Mouse (Mus musculus): ENCODE measurements around the gene Ptov1. TPM values are rescaled to one million over a fixed set of nuclear protein-coding genes. Genes with fewer than 3 reads are reported as not detected.

The Ptov1 gene
- total and polyA plus RNA-seq, 2 experiments from 2014 or later = 498 to 513 TPM

DNA sequence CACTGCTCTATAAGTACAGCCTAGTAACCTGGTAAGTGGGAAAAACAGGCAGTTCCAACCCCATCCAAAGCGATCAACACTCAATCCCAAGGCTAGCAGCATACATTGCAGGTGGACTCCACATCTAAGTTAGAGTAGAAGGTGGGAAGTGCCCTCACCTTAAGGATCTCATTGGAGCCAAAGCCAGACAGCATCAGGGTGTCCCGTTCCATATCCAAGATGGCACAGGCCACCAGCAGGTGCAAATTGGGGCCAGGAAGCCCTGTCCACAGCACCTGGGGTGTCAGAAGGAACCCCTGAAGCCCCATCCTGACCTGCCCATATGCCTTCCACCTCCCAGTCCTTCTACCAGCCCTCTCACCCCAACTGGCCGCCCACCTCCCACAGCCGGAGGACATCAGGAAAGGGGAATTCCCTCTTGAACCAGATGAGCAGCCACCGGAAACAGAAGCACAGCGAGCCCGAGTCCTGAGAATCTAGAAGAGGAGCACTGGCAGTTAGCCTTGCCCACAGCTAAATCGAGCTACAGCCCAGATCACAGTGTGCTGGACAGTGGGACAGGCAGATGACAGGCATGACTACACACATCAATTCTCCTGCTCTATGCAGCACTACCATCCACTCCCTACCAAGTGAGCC lies 27.6 kb downstream of the Ptov1 start:
- no peak overlapping the region for H3K4me3 ChIP-seq (ENCODE audit: low read depth, low read length)
- no peak overlapping the region for H3K4me2 ChIP-seq (ENCODE audit: low read depth)
- no peak overlapping the region for H3K9ac ChIP-seq
- H3K27me3 ChIP-seq (ENCODE audit: insufficient read depth, low read length) = 0 out of 2 replicates have a peak, but pooled peaks cover 8% of the 10 kb centered on the region
- ATAC-seq = no peak
- H3K4me1 ChIP-seq (ENCODE audit: insufficient read depth) = peaks cover 8% of the 10 kb centered on the region; the same call in 1 of the 2 replicates
- no peaks in the 10 kb centered on the region for H3K9me3 ChIP-seq (ENCODE audit: low read length)
- TF ChIP-seq CTCF (IDR thresholded peaks at IDR 0.05; ENCODE audit: low read depth) = no peak
- 94% methylated on average over 8 of the region's 8 CpGs for WGBS
- DNase-seq = no peak
- H3K36me3 ChIP-seq (ENCODE audit: insufficient read depth) = peaks cover 62% of the 10 kb centered on the region
- no peak overlapping the region for H3K27ac ChIP-seq (ENCODE audit: low read depth, low read length)

DNA sequence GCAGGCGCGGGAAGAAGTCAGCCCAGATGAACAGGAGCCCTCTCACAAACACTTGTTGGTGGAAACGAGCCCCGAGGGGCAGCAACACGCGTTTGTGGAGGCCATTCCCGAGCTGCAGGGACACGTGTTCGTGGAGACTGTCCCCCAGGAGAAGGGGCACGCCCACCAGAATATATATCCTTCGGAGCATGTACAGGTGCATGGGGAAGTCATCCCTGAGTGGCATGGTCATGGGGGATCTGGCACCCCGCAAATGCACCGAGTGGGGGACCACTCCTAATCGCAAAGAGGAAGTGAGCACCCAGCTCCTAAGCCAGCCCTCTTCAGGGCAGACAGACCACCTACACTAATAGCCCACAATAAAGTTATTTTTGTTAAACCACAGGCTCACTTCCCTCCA lies 29.2 kb downstream of the Ptov1 start:
- Histone ChIP-seq H3K27ac (ENCODE audit: low read depth, low read length) (no peak overlapping the region), H3K27me3 (ENCODE audit: insufficient read depth, low read length) (0 out of 2 replicates have a peak, but pooled peaks cover 8% of the 10 kb centered on the region), H3K36me3 (ENCODE audit: insufficient read depth) (peaks cover 47% of the 10 kb centered on the region), H3K9me3 (ENCODE audit: low read length) (no peaks in the 10 kb centered on the region), H3K4me1 (ENCODE audit: insufficient read depth) (peaks cover 8% of the 10 kb centered on the region; the same call in 1 of the 2 replicates), H3K4me3 (ENCODE audit: low read depth, low read length) (no peak overlapping the region), H3K4me2 (ENCODE audit: low read depth) (peak overlapping the region; percentile 47; the same call in 1 of the 2 replicates), H3K9ac (no peak overlapping the region)
- WGBS = 54% methylated on average over 14 of the region's 14 CpGs
- DNase-seq = no peak
- no peak for ATAC-seq
- no peak for TF ChIP-seq CTCF (IDR thresholded peaks at IDR 0.05; ENCODE audit: low read depth)

DNA sequence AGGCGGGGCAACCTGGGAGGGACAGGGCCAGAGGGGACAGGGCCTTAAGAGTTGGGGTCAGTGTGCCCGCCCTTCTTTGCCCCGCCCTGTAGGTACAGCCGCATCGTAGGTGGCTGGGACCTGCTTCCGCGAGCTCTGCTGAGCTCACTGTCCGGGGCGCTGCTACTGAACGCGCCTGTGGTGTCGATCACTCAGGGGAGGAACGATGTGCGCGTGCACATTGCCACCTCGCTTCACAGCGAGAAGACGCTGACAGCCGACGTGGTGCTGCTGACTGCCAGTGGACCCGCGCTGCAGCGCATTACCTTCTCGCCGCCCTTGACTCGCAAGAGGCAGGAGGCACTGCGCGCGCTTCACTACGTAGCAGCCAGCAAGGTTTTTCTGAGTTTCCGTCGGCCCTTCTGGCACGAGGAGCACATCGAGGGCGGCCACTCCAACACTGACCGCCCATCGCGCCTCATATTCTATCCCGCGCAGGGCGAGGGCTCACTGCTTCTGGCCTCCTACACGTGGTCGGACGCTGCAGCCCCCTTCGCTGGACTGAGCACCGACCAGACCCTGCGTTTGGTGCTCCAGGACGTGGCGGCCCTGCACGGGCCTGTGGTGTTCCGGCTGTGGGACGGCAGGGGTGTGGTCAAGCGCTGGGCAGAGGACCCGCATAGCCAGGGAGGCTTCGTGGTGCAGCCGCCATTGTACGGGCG lies 29.9 kb downstream of the Ptov1 start:
- Histone ChIP-seq H3K4me1 (ENCODE audit: insufficient read depth) (peaks cover 8% of the 10 kb centered on the region; the same call in 1 of the 2 replicates), H3K4me2 (ENCODE audit: low read depth) (peak overlapping the region; percentile 47), H3K27me3 (ENCODE audit: insufficient read depth, low read length) (0 out of 2 replicates have a peak, but pooled peaks cover 8% of the 10 kb centered on the region), H3K36me3 (ENCODE audit: insufficient read depth) (peaks cover 39% of the 10 kb centered on the region), H3K9me3 (ENCODE audit: low read length) (no peaks in the 10 kb centered on the region), H3K27ac (ENCODE audit: low read depth, low read length) (no peak overlapping the region), H3K4me3 (ENCODE audit: low read depth, low read length) (peak overlapping the region; percentile 28), H3K9ac (peak overlapping the region; percentile 46)
- no peak for TF ChIP-seq CTCF (IDR thresholded peaks at IDR 0.05; ENCODE audit: low read depth)
- 2% methylated on average over 58 of the region's 58 CpGs for WGBS
- DNase-seq (peak; percentile 73), ATAC-seq (peak; percentile 68)

- H3K4me1 ChIP-seq (ENCODE audit: insufficient read depth) = peaks cover 8% of the 10 kb centered on the region; the same call in 1 of the 2 replicates
- ATAC-seq (peak; percentile 20), DNase-seq (no peak)
- H3K4me3 ChIP-seq (ENCODE audit: low read depth, low read length) = peak overlapping the region; percentile 28; the same call in 1 of the 2 replicates
- 0 out of 2 replicates have a peak, but pooled peaks cover 8% of the 10 kb centered on the region for H3K27me3 ChIP-seq (ENCODE audit: insufficient read depth, low read length)
- peak overlapping the region; percentile 47 for H3K4me2 ChIP-seq (ENCODE audit: low read depth)
- H3K9me3 ChIP-seq (ENCODE audit: low read length) = no peaks in the 10 kb centered on the region
- H3K36me3 ChIP-seq (ENCODE audit: insufficient read depth) = peaks cover 34% of the 10 kb centered on the region
- WGBS = 28% methylated on average over 11 of the region's 11 CpGs
- TF ChIP-seq CTCF (IDR thresholded peaks at IDR 0.05; ENCODE audit: low read depth) = no peak
- H3K9ac ChIP-seq = peak overlapping the region; percentile 46; the same call in 1 of the 2 replicates
- H3K27ac ChIP-seq (ENCODE audit: low read depth, low read length) = no peak overlapping the region
Measured at GRCm38 (mm10) chr7:44839171-44839490, 30.5 kb downstream of the Ptov1 start.

DNA sequence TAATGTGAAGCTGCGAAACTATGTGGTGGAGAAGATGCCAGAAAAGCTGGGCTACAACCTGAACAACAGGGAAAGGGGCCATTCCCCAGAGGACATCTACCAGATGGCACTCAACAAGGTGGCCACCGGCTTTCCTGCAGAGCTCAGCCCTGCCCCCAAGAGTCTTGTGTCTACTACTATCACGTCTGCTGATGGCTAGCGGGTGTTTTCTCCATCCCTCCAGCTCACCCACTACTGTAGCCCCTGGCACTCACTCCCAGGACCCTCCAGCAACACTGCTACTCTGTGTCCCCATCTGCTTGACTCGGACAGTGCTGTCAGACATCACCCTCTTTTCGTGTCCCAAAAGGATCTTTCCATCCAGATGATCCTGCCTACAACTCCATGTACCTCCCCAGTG lies 31.5 kb downstream of the Ptov1 start:
- Histone ChIP-seq H3K27ac (ENCODE audit: low read depth, low read length) (no peak overlapping the region), H3K27me3 (ENCODE audit: insufficient read depth, low read length) (0 out of 2 replicates have a peak, but pooled peaks cover 8% of the 10 kb centered on the region), H3K9ac (no peak overlapping the region), H3K4me1 (ENCODE audit: insufficient read depth) (peaks cover 8% of the 10 kb centered on the region; the same call in 1 of the 2 replicates), H3K36me3 (ENCODE audit: insufficient read depth) (peaks cover 24% of the 10 kb centered on the region), H3K4me3 (ENCODE audit: low read depth, low read length) (no peak overlapping the region), H3K4me2 (ENCODE audit: low read depth) (no peak overlapping the region), H3K9me3 (ENCODE audit: low read length) (no peaks in the 10 kb centered on the region)
- no peak for TF ChIP-seq CTCF (IDR thresholded peaks at IDR 0.05; ENCODE audit: low read depth)
- DNase-seq (no peak), ATAC-seq (no peak)
- WGBS = 80% methylated on average over 6 of the region's 6 CpGs

DNA sequence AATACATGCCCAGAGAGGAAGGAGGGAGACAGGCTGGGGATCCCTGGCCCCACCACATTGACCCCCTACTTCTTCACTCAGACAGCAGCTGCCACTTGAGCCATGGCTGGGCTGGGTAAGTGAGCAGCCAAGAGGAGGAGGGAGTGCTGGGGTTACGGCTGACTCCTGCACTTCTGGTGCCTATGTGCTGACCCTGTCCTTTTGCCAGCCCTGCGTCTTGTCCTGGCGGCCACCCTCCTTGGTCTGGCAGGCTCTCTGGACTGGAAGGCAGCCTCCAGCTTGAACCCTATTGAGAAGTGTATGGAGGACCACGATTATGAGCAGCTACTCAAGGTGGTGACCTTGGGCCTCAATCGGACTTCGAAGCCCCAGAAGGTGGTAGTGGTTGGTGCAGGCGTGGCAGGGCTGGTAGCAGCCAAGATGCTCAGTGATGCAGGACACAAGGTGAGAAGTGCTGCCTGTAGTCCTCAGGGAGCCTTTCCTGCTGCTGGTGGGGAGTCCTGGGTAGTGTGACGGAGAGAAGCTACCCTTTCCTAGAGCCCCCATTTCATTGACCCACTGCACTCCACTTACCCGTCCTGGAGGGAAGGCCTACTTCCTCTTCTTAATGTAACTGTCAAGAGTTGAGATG lies 33.0 kb downstream of the Ptov1 start:
- H3K27ac ChIP-seq (ENCODE audit: low read depth, low read length) = no peak overlapping the region
- H3K4me1 ChIP-seq (ENCODE audit: insufficient read depth) = peaks cover 8% of the 10 kb centered on the region; the same call in 1 of the 2 replicates
- DNase-seq (no peak), ATAC-seq (no peak)
- no peak overlapping the region for H3K9ac ChIP-seq
- H3K4me2 ChIP-seq (ENCODE audit: low read depth) = no peak overlapping the region
- peaks cover 15% of the 10 kb centered on the region; the same call in 1 of the 2 replicates for H3K36me3 ChIP-seq (ENCODE audit: insufficient read depth)
- TF ChIP-seq CTCF (IDR thresholded peaks at IDR 0.05; ENCODE audit: low read depth) = no peak
- 0 out of 2 replicates have a peak, but pooled peaks cover 8% of the 10 kb centered on the region for H3K27me3 ChIP-seq (ENCODE audit: insufficient read depth, low read length)
- H3K9me3 ChIP-seq (ENCODE audit: low read length) = no peaks in the 10 kb centered on the region
- no peak overlapping the region for H3K4me3 ChIP-seq (ENCODE audit: low read depth, low read length)
- 86% methylated on average over 9 of the region's 9 CpGs for WGBS

Data from forebrain, postnatal 0 days (tissue).